Mouse (Mus musculus): ENCODE data around the gene Gm11273.

GRCm38 (mm10) chr13:21468061-21469019 lies 32.9 kb downstream of the Gm11273 start, which contains the start of gene Nkapl:
- peak; percentile 12; the same call in 1 of the 2 replicates for TF ChIP-seq CTCF (IDR thresholded peaks at IDR 0.05)
- TF ChIP-seq EP300 (IDR thresholded peaks at IDR 0.05), result peak; percentile 42; the same call in 1 of the 2 replicates
